ENCODE assay signal across 25 mouse cellular contexts in genomic region chr7:56941606-56942005, GRCm38 (mm10).
"Had no signal": no experiment of that assay in that cellular context is flagged by ENCODE, and none has a peak within 500 bp of the region (broad histone marks: within the 10 kb centered on the region; RNA-seq: fewer than 3 reads in every experiment).

No protein-coding gene starts in this region.

- DNase-seq: gastrocnemius, adult 2 months; gastrocnemius, postnatal 10 days; gastrocnemius, postnatal 25 days; heart, adult 18-20 months; heart, postnatal 10 days; heart, postnatal 36 days; kidney, adult 11 months; kidney, adult 2 months; kidney, adult 9 months; kidney, postnatal 14 days; kidney, postnatal 36 days; layer of hippocampus, adult 9-11 months; layer of hippocampus, postnatal 36 days had no signal

- H3K27ac ChIP-seq: gastrocnemius, adult 2 months; heart, embryonic 10.5 days; hindbrain, embryonic 13.5 days; hindbrain, embryonic 15.5 days; hindbrain, postnatal 0 days; kidney, embryonic 15.5 days; kidney, postnatal 0 days; limb, embryonic 13.5 days; limb, embryonic 15.5 days; liver, embryonic 12.5 days; liver, embryonic 14.5 days had no signal

- ATAC-seq: hindbrain, postnatal 0 days; intestine, embryonic 16.5 days; liver, embryonic 12.5 days had no signal

- H3K4me3 ChIP-seq: gastrocnemius, adult 2 months; heart, embryonic 10.5 days; heart, embryonic 12.5 days; hindbrain, embryonic 13.5 days; hindbrain, embryonic 15.5 days; kidney, embryonic 15.5 days; limb, embryonic 13.5 days; limb, embryonic 15.5 days; liver, embryonic 12.5 days had no signal
